Mouse (Mus musculus): ENCODE data around the gene Msrb1. TPM values are rescaled to one million over a fixed set of nuclear protein-coding genes. Genes with fewer than 3 reads are reported as not detected.

The Msrb1 gene
- polyA plus RNA-seq, 1 experiment from 2014 or later = 26.8 TPM

- Histone ChIP-seq H3K9me3 (no peaks in the 10 kb centered on the region), H3K4me3 (no peak overlapping the region), H3K4me1 (peaks cover 15% of the 10 kb centered on the region), H3K27ac (no peak overlapping the region), H3K4me2 (no peak overlapping the region), H3K27me3 (no peaks in the 10 kb centered on the region), H3K9ac (no peak overlapping the region), H3K36me3 (peaks cover 2% of the 10 kb centered on the region; the same call in 1 of the 2 replicates)
- ATAC-seq (ENCODE audit: insufficient number of reproducible peaks, low FRiP score, low TSS enrichment, low read depth) = no peak
- WGBS = 86% methylated on average over 1 of the region's 1 CpGs
Observed at GRCm38 (mm10) chr17:24734513-24734912, 1.9 kb upstream of the Msrb1 start.

- Histone ChIP-seq H3K27ac (no peak overlapping the region), H3K36me3 (peaks cover 9% of the 10 kb centered on the region), H3K4me3 (no peak overlapping the region), H3K4me1 (peaks cover 15% of the 10 kb centered on the region), H3K4me2 (no peak overlapping the region), H3K9ac (no peak overlapping the region), H3K9me3 (no peaks in the 10 kb centered on the region), H3K27me3 (no peaks in the 10 kb centered on the region)
- no peak for ATAC-seq (ENCODE audit: insufficient number of reproducible peaks, low FRiP score, low TSS enrichment, low read depth)
- WGBS = 89% methylated on average over 7 of the region's 7 CpGs
Observed at GRCm38 (mm10) chr17:24735446-24735845, 996 bp upstream of the Msrb1 start.

DNA sequence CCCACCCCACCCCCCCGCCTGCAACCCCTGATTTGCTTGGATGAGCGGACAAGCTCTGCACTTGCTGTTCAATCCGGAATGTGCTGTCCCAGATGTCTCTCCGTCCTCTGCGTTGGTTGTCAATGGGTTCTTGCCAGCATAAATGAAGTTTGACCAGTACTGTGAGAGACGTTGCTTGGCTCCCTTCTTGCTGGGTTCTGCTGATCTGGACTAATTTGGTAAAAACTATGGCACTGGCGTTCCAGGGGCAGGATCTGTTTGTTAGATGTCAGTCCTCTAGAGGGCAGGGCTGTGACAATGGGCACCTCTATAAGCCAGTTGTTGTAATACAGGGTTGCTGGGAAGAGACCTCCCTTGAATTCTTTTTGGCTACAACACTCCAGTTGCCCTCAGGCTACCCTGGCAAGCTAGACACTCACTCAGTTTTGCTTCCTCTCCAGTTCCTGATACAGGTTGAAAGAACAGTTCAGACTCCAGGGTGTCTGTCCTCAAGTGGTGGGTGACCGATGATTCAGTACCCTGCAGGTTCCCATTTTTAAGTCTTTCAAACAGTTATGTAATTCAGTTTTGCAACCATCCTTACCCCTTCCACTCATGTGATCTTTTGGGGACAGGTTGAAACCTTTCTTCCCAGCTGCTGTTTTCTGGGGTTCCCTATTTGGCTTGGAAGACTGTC is 831 bp downstream of the Msrb1 start:
- Histone ChIP-seq H3K4me1 (peaks cover 15% of the 10 kb centered on the region), H3K27me3 (no peaks in the 10 kb centered on the region), H3K4me3 (peak overlapping the region; percentile 56), H3K9ac (peak overlapping the region; percentile 50), H3K36me3 (peaks cover 23% of the 10 kb centered on the region), H3K27ac (no peak overlapping the region), H3K9me3 (no peaks in the 10 kb centered on the region), H3K4me2 (peak overlapping the region; percentile 77)
- 25% methylated on average over 8 of the region's 8 CpGs for WGBS
- no peak for ATAC-seq (ENCODE audit: insufficient number of reproducible peaks, low FRiP score, low TSS enrichment, low read depth)

GRCm38 (mm10) chr17:24738238-24738637 is 1.8 kb downstream of the Msrb1 start:
- Histone ChIP-seq H3K27me3 (no peaks in the 10 kb centered on the region), H3K9ac (no peak overlapping the region), H3K4me3 (no peak overlapping the region), H3K4me1 (peaks cover 15% of the 10 kb centered on the region), H3K36me3 (peaks cover 29% of the 10 kb centered on the region), H3K27ac (no peak overlapping the region), H3K9me3 (no peaks in the 10 kb centered on the region), H3K4me2 (no peak overlapping the region)
- no peak for ATAC-seq (ENCODE audit: insufficient number of reproducible peaks, low FRiP score, low TSS enrichment, low read depth)
- WGBS = 83% methylated on average over 4 of the region's 4 CpGs

GRCm38 (mm10) chr17:24739926-24740325 is 3.5 kb downstream of the Msrb1 start:
- 84% methylated on average over 8 of the region's 8 CpGs for WGBS
- H3K36me3 ChIP-seq = peaks cover 29% of the 10 kb centered on the region
- H3K4me3 ChIP-seq = no peak overlapping the region
- peaks cover 15% of the 10 kb centered on the region for H3K4me1 ChIP-seq
- no peaks in the 10 kb centered on the region for H3K27me3 ChIP-seq
- H3K9ac ChIP-seq = no peak overlapping the region
- ATAC-seq (ENCODE audit: insufficient number of reproducible peaks, low FRiP score, low TSS enrichment, low read depth) = no peak
- no peak overlapping the region for H3K27ac ChIP-seq
- H3K4me2 ChIP-seq = no peak overlapping the region
- H3K9me3 ChIP-seq = no peaks in the 10 kb centered on the region

- H3K36me3 ChIP-seq = peaks cover 29% of the 10 kb centered on the region
- no peaks in the 10 kb centered on the region for H3K27me3 ChIP-seq
- peaks cover 12% of the 10 kb centered on the region for H3K4me1 ChIP-seq
- WGBS = 86% methylated on average over 8 of the region's 8 CpGs
- H3K4me2 ChIP-seq = no peak overlapping the region
- H3K9me3 ChIP-seq = no peaks in the 10 kb centered on the region
- ATAC-seq (ENCODE audit: insufficient number of reproducible peaks, low FRiP score, low TSS enrichment, low read depth) = no peak
- no peak overlapping the region for H3K4me3 ChIP-seq
- H3K9ac ChIP-seq = no peak overlapping the region
- no peak overlapping the region for H3K27ac ChIP-seq
Observed at GRCm38 (mm10) chr17:24742307-24742706, 5.9 kb downstream of the Msrb1 start.

GRCm38 (mm10) chr17:24743896-24744295 is 7.5 kb downstream of the Msrb1 start:
- Histone ChIP-seq H3K4me2 (no peak overlapping the region), H3K36me3 (peaks cover 29% of the 10 kb centered on the region), H3K4me1 (peaks cover 10% of the 10 kb centered on the region), H3K27ac (no peak overlapping the region), H3K9ac (no peak overlapping the region), H3K4me3 (no peak overlapping the region), H3K27me3 (no peaks in the 10 kb centered on the region), H3K9me3 (no peaks in the 10 kb centered on the region)
- 72% methylated on average over 5 of the region's 5 CpGs for WGBS
- ATAC-seq (ENCODE audit: insufficient number of reproducible peaks, low FRiP score, low TSS enrichment, low read depth) = no peak

- WGBS = 72% methylated on average over 3 of the region's 3 CpGs
Observed at GRCm38 (mm10) chr17:24744381-24744780, 7.9 kb downstream of the Msrb1 start.

GRCm38 (mm10) chr17:24745526-24746497 is 9.4 kb downstream of the Msrb1 start:
- 19% methylated on average over 7 of the region's 7 CpGs for WGBS
- H3K4me1 ChIP-seq = peaks cover 10% of the 10 kb centered on the region
- H3K9me3 ChIP-seq = no peaks in the 10 kb centered on the region
- H3K36me3 ChIP-seq = peaks cover 18% of the 10 kb centered on the region; the same call in 1 of the 2 replicates
- peak; percentile 31 for ATAC-seq (ENCODE audit: insufficient number of reproducible peaks, low FRiP score, low TSS enrichment, low read depth)
- no peak overlapping the region for H3K4me2 ChIP-seq
- peaks cover 11% of the 10 kb centered on the region for H3K27me3 ChIP-seq
- no peak overlapping the region for H3K4me3 ChIP-seq
- H3K9ac ChIP-seq = no peak overlapping the region
- no peak overlapping the region for H3K27ac ChIP-seq

More at GRCm38 (mm10) chr17:24744381-24744780, 7.9 kb downstream of the Msrb1 start:
- Histone ChIP-seq H3K36me3 (peaks cover 29% of the 10 kb centered on the region), H3K9ac (no peak overlapping the region), H3K9me3 (no peaks in the 10 kb centered on the region), H3K4me2 (no peak overlapping the region), H3K4me3 (no peak overlapping the region), H3K27ac (no peak overlapping the region), H3K27me3 (no peaks in the 10 kb centered on the region), H3K4me1 (peaks cover 10% of the 10 kb centered on the region)
- ATAC-seq (ENCODE audit: insufficient number of reproducible peaks, low FRiP score, low TSS enrichment, low read depth) = no peak

GRCm38 (mm10) chr17:24746986-24747385 is 10.5 kb downstream of the Msrb1 start:
- H3K9me3 ChIP-seq = no peaks in the 10 kb centered on the region
- H3K36me3 ChIP-seq = peaks cover 10% of the 10 kb centered on the region; the same call in 1 of the 2 replicates
- H3K4me3 ChIP-seq = no peak overlapping the region
- 43% methylated on average over 4 of the region's 4 CpGs for WGBS
- peaks cover 22% of the 10 kb centered on the region for H3K27me3 ChIP-seq
- H3K4me1 ChIP-seq = peaks cover 10% of the 10 kb centered on the region
- ATAC-seq (ENCODE audit: insufficient number of reproducible peaks, low FRiP score, low TSS enrichment, low read depth) = no peak
- no peak overlapping the region for H3K27ac ChIP-seq
- no peak overlapping the region for H3K4me2 ChIP-seq
- H3K9ac ChIP-seq = no peak overlapping the region

- WGBS = 18% methylated on average over 4 of the region's 4 CpGs
Observed at GRCm38 (mm10) chr17:24751528-24751927, 15.1 kb downstream of the Msrb1 start.

More at GRCm38 (mm10) chr17:24751528-24751927, 15.1 kb downstream of the Msrb1 start:
- no peak for ATAC-seq (ENCODE audit: insufficient number of reproducible peaks, low FRiP score, low TSS enrichment, low read depth)
- H3K36me3 ChIP-seq = no peaks in the 10 kb centered on the region
- H3K4me2 ChIP-seq = no peak overlapping the region
- peaks cover 60% of the 10 kb centered on the region for H3K27me3 ChIP-seq
- peaks cover 37% of the 10 kb centered on the region for H3K4me1 ChIP-seq
- no peak overlapping the region for H3K9ac ChIP-seq
- H3K9me3 ChIP-seq = no peaks in the 10 kb centered on the region
- H3K27ac ChIP-seq = no peak overlapping the region
- no peak overlapping the region for H3K4me3 ChIP-seq

Measured in limb, embryonic 15.5 days (tissue).